Mouse (Mus musculus) frontal cortex, postnatal 14 days (tissue): ENCODE measurements around the gene 4933406M09Rik.

Experiments
- DNase-seq, 2 experiments: peaks; one replicate each; pipeline ENCODE4 v3.0.0; 2022; ENCODE audit warnings: low spot score in 2 of 2

Gene 4933406M09Rik

DNA sequence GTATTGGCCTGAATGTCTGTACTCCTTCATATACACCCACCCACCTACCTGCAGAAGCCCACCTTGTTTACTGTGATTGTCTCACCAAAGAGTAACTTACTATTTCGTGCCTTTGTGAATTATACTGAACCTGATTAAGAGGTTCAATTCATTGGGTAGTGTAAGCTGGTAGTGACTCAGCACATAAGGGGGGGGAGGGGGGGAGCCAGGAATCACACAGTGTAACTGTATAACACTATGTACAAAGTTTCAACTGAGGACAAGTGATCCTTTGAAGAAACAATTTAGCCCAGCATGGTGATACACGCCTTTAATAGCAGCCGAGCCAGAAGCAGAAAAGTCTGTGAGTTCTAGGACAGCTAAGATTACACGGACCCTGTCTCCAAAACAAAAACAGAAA, 47.7 kb downstream of the 4933406M09Rik start:
- no peak for DNase-seq

DNA sequence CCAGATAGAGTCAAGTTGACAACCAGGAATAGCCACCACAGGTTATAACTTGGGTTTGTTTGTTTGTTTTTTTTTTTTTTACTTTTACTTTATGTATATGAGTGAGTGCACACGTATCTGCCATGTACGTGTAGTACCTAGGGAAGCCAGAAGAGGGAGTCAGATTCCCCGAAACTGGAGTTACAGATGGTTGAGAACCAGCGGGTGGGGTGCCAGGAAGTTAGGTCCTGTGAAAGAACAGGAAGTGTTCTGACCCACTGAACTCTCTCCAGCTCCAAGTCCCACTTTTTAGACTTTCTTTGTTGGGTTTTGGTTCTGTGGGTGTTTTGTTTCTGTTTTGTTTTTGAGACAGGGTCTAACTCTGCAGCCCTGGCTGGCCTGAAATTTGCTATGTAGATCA, 49.7 kb downstream of the 4933406M09Rik start:
- no peak for DNase-seq

DNA sequence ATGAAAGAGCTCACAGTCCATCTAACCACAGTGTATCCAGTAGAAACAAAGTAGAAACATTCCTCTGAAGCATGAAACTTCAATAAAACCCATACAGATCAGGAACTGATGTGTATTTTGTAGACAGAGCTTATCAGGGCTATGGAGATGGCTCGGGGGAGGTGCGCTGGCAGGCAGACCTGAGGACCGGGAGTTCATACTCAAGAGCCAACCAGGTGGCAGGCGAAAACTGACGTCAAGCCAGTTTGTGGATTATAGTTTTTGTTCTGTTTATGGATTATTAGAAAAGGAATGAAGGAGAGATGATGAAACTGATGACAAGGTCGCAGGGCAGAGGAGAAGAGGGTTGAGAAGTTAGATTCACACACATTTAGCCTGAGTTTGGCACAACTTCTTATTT, 54.7 kb downstream of the 4933406M09Rik start:
- no peak for DNase-seq
